Mouse (Mus musculus): Measurements from ENCODE around the gene Krt6a. TPM values are rescaled to one million over a fixed set of nuclear protein-coding genes. Genes with fewer than 3 reads are reported as not detected.
"Not testable (repeated sequence)": the region's sequence is repeated elsewhere in the genome, so short reads cannot be mapped to it uniquely, and the experiment has no call there.

Krt6a gene
- polyA plus RNA-seq, 1 experiment from 2014 or later = 0.18 TPM

- Histone ChIP-seq H3K9me3 (ENCODE audit: control insufficient read depth, low read length) (no peaks in the 10 kb centered on the region), H3K36me3 (ENCODE audit: control insufficient read depth, insufficient read depth, low read length) (no peaks in the 10 kb centered on the region), H3K27me3 (replicated peaks; ENCODE audit: control insufficient read depth, insufficient read depth, low read length) (no peaks in the 10 kb centered on the region), H3K4me2 (ENCODE audit: low read length) (no peak overlapping the region), H3K9ac (ENCODE audit: low read depth, low read length) (no peak overlapping the region), H3K4me3 (ENCODE audit: low read length) (no peak overlapping the region), H3K4me1 (ENCODE audit: control insufficient read depth, insufficient read depth, low read depth, low read length) (no peaks in the 10 kb centered on the region), H3K27ac (ENCODE audit: low read depth, low read length) (no peak overlapping the region)
- 84% methylated on average over 9 of the region's 9 CpGs for WGBS
- no peak for ATAC-seq
Measured at GRCm38 (mm10) chr15:101707454-101707853, 13.3 kb upstream of the Krt6a start.

GRCm38 (mm10) chr15:101704066-101704465 lies 10.0 kb upstream of the Krt6a start:
- Histone ChIP-seq H3K4me1 (ENCODE audit: control insufficient read depth, insufficient read depth, low read depth, low read length) (no peaks in the 10 kb centered on the region), H3K36me3 (ENCODE audit: control insufficient read depth, insufficient read depth, low read length) (no peaks in the 10 kb centered on the region), H3K4me3 (ENCODE audit: low read length) (no peak overlapping the region), H3K9ac (ENCODE audit: low read depth, low read length) (no peak overlapping the region), H3K27ac (ENCODE audit: low read depth, low read length) (no peak overlapping the region), H3K4me2 (ENCODE audit: low read length) (no peak overlapping the region), H3K9me3 (ENCODE audit: control insufficient read depth, low read length) (no peaks in the 10 kb centered on the region), H3K27me3 (replicated peaks; ENCODE audit: control insufficient read depth, insufficient read depth, low read length) (no peaks in the 10 kb centered on the region)
- no peak for ATAC-seq
- WGBS = 71% methylated on average over 4 of the region's 4 CpGs

- no peaks in the 10 kb centered on the region for H3K9me3 ChIP-seq (ENCODE audit: control insufficient read depth, low read length)
- 5% methylated on average over 2 of the region's 2 CpGs for WGBS
- no peak overlapping the region for H3K4me3 ChIP-seq (ENCODE audit: low read length)
- no peak overlapping the region for H3K4me2 ChIP-seq (ENCODE audit: low read length)
- H3K9ac ChIP-seq (ENCODE audit: low read depth, low read length) = no peak overlapping the region
- ATAC-seq = no peak
- no peaks in the 10 kb centered on the region for H3K4me1 ChIP-seq (ENCODE audit: control insufficient read depth, insufficient read depth, low read depth, low read length)
- no peaks in the 10 kb centered on the region for H3K27me3 ChIP-seq (replicated peaks; ENCODE audit: control insufficient read depth, insufficient read depth, low read length)
- H3K36me3 ChIP-seq (ENCODE audit: control insufficient read depth, insufficient read depth, low read length) = no peaks in the 10 kb centered on the region
- H3K27ac ChIP-seq (ENCODE audit: low read depth, low read length) = no peak overlapping the region
Measured at GRCm38 (mm10) chr15:101702380-101702779, 8.3 kb upstream of the Krt6a start.

- ATAC-seq = no peak
- 86% methylated on average over 8 of the region's 8 CpGs for WGBS
- no peaks in the 10 kb centered on the region for H3K36me3 ChIP-seq (ENCODE audit: control insufficient read depth, insufficient read depth, low read length)
Measured at GRCm38 (mm10) chr15:101699866-101700265, 5.8 kb upstream of the Krt6a start.

GRCm38 (mm10) chr15:101699192-101699591 lies 5.1 kb upstream of the Krt6a start:
- Histone ChIP-seq H3K9ac (ENCODE audit: low read depth, low read length) (no peak overlapping the region), H3K36me3 (ENCODE audit: control insufficient read depth, insufficient read depth, low read length) (no peaks in the 10 kb centered on the region), H3K9me3 (ENCODE audit: control insufficient read depth, low read length) (no peaks in the 10 kb centered on the region), H3K4me1 (ENCODE audit: control insufficient read depth, insufficient read depth, low read depth, low read length) (no peaks in the 10 kb centered on the region), H3K27me3 (replicated peaks; ENCODE audit: control insufficient read depth, insufficient read depth, low read length) (no peaks in the 10 kb centered on the region), H3K4me3 (ENCODE audit: low read length) (no peak overlapping the region), H3K27ac (ENCODE audit: low read depth, low read length) (no peak overlapping the region), H3K4me2 (ENCODE audit: low read length) (no peak overlapping the region)
- 56% methylated on average over 3 of the region's 3 CpGs for WGBS
- ATAC-seq = no peak

More at GRCm38 (mm10) chr15:101699866-101700265, 5.8 kb upstream of the Krt6a start:
- Histone ChIP-seq H3K4me1 (ENCODE audit: control insufficient read depth, insufficient read depth, low read depth, low read length) (no peaks in the 10 kb centered on the region), H3K27ac (ENCODE audit: low read depth, low read length) (no peak overlapping the region), H3K9me3 (ENCODE audit: control insufficient read depth, low read length) (no peaks in the 10 kb centered on the region), H3K4me2 (ENCODE audit: low read length) (no peak overlapping the region), H3K27me3 (replicated peaks; ENCODE audit: control insufficient read depth, insufficient read depth, low read length) (no peaks in the 10 kb centered on the region), H3K4me3 (ENCODE audit: low read length) (no peak overlapping the region), H3K9ac (ENCODE audit: low read depth, low read length) (no peak overlapping the region)

GRCm38 (mm10) chr15:101697326-101698188 lies 3.5 kb upstream of the Krt6a start:
- no peaks in the 10 kb centered on the region for H3K9me3 ChIP-seq (ENCODE audit: control insufficient read depth, low read length)
- H3K27ac ChIP-seq (ENCODE audit: low read depth, low read length) = no peak overlapping the region
- no peak overlapping the region for H3K4me3 ChIP-seq (ENCODE audit: low read length)
- no peaks in the 10 kb centered on the region for H3K27me3 ChIP-seq (replicated peaks; ENCODE audit: control insufficient read depth, insufficient read depth, low read length)
- no peak overlapping the region for H3K9ac ChIP-seq (ENCODE audit: low read depth, low read length)
- H3K4me2 ChIP-seq (ENCODE audit: low read length) = no peak overlapping the region
- no peaks in the 10 kb centered on the region for H3K4me1 ChIP-seq (ENCODE audit: control insufficient read depth, insufficient read depth, low read depth, low read length)
- no peaks in the 10 kb centered on the region for H3K36me3 ChIP-seq (ENCODE audit: control insufficient read depth, insufficient read depth, low read length)
- no peak for ATAC-seq
- 75% methylated on average over 8 of the region's 8 CpGs for WGBS

GRCm38 (mm10) chr15:101690460-101690859 lies 3.6 kb downstream of the Krt6a start:
- H3K4me3 ChIP-seq (ENCODE audit: low read length); H3K9ac ChIP-seq (ENCODE audit: low read depth, low read length); H3K27ac ChIP-seq (ENCODE audit: low read depth, low read length); H3K36me3 ChIP-seq (ENCODE audit: control insufficient read depth, insufficient read depth, low read length); ATAC-seq; H3K9me3 ChIP-seq (ENCODE audit: control insufficient read depth, low read length); H3K27me3 ChIP-seq (replicated peaks; ENCODE audit: control insufficient read depth, insufficient read depth, low read length); H3K4me1 ChIP-seq (ENCODE audit: control insufficient read depth, insufficient read depth, low read depth, low read length); H3K4me2 ChIP-seq (ENCODE audit: low read length): not testable (repeated sequence)
- WGBS = 93% methylated on average over 5 of the region's 5 CpGs

- H3K36me3 ChIP-seq (ENCODE audit: control insufficient read depth, insufficient read depth, low read length) = no peaks in the 10 kb centered on the region
- H3K27me3 ChIP-seq (replicated peaks; ENCODE audit: control insufficient read depth, insufficient read depth, low read length) = no peaks in the 10 kb centered on the region
- H3K27ac ChIP-seq (ENCODE audit: low read depth, low read length) = no peak overlapping the region
- H3K4me2 ChIP-seq (ENCODE audit: low read length) = no peak overlapping the region
- WGBS = 82% methylated on average over 2 of the region's 2 CpGs
- no peak overlapping the region for H3K4me3 ChIP-seq (ENCODE audit: low read length)
- no peaks in the 10 kb centered on the region for H3K9me3 ChIP-seq (ENCODE audit: control insufficient read depth, low read length)
- no peak overlapping the region for H3K9ac ChIP-seq (ENCODE audit: low read depth, low read length)
- no peaks in the 10 kb centered on the region for H3K4me1 ChIP-seq (ENCODE audit: control insufficient read depth, insufficient read depth, low read depth, low read length)
- no peak for ATAC-seq
Measured at GRCm38 (mm10) chr15:101688161-101688560, 5.9 kb downstream of the Krt6a start.

GRCm38 (mm10) chr15:101680187-101680586 lies 13.9 kb downstream of the Krt6a start, which contains the start of gene Krt6b:
Gene Krt6b, minus strand, starts transcription at chr15:101680287.
- H3K4me1 ChIP-seq (ENCODE audit: control insufficient read depth, insufficient read depth, low read depth, low read length) = no peaks in the 10 kb centered on the region
- no peak for ATAC-seq
- H3K27ac ChIP-seq (ENCODE audit: low read depth, low read length) = no peak within 1 kb of the TSS
- no peaks in the 10 kb centered on the region for H3K36me3 ChIP-seq (ENCODE audit: control insufficient read depth, insufficient read depth, low read length)
- no peaks in the 10 kb centered on the region for H3K27me3 ChIP-seq (replicated peaks; ENCODE audit: control insufficient read depth, insufficient read depth, low read length)
- H3K9me3 ChIP-seq (ENCODE audit: control insufficient read depth, low read length) = no peaks in the 10 kb centered on the region
- 94% methylated on average over 2 of the region's 2 CpGs for WGBS
- no peak within 1 kb of the TSS for H3K4me2 ChIP-seq (ENCODE audit: low read length)
- H3K9ac ChIP-seq (ENCODE audit: low read depth, low read length) = no peak within 1 kb of the TSS
- H3K4me3 ChIP-seq (ENCODE audit: low read length) = no peak within 1 kb of the TSS
